Mouse (Mus musculus) lung, adult 2 months (tissue): ENCODE data around the gene 4933427I04Rik.

Experiments used
- CTCF ChIP-seq: fragments of 200-500 bp; IDR thresholded peaks from 2 replicates; pipeline ENCODE4 v1.5.1; 2011; ENCODE audit warnings: mild to moderate bottlenecking, low read length, control low read depth; ENCODE audit not compliant: insufficient read depth
- POLR2A ChIP-seq: fragments of 200-500 bp; IDR thresholded peaks from 2 replicates; pipeline ENCODE4 v1.6.1; 2011; ENCODE audit warnings: low read depth, mild to moderate bottlenecking, control low read depth, low read length, borderline replicate concordance; ENCODE audit errors: extremely low read depth

- TF ChIP-seq CTCF, result no peak
- no peak for TF ChIP-seq POLR2A
Observed at GRCm38 (mm10) chr4:123905126-123905668, 45.7 kb downstream of the 4933427I04Rik start.
